Mouse (Mus musculus) liver, adult 2 months (tissue): Measurements from ENCODE around the gene Setd5. TPM values are rescaled to one million over a fixed set of nuclear protein-coding genes. Genes with fewer than 3 reads are reported as not detected.

Source experiments
- DNase-seq: peaks from one replicate; pipeline ENCODE4 v3.0.0-alpha.2; 2011; ENCODE audit warnings: low read depth, low spot score; ENCODE audit errors: extremely low read depth
- H3K27ac ChIP-seq: fragments of 200-500 bp; replicated peaks from 2 replicates; pipeline ENCODE4 v1.5.1; 2012; ENCODE audit warnings: low read depth, mild to moderate bottlenecking, control low read depth, inconsistent platforms, low read length; ENCODE audit not compliant: insufficient read depth
- H3K27me3 ChIP-seq: fragments of 200-500 bp; 2 replicates; pipeline ENCODE4 v1.6.1; 2012; ENCODE audit warnings: mild to moderate bottlenecking, moderate library complexity, low read length, inconsistent platforms; ENCODE audit not compliant: control insufficient read depth, insufficient read depth
- H3K36me3 ChIP-seq: fragments of 200-500 bp; 2 replicates; pipeline ENCODE4 v1.6.1; 2012; ENCODE audit warnings: low read length, inconsistent platforms; ENCODE audit not compliant: control insufficient read depth, insufficient read depth
- H3K4me1 ChIP-seq: fragments of 200-500 bp; 2 replicates; pipeline ENCODE4 v1.6.1; 2011; ENCODE audit warnings: low read length; ENCODE audit not compliant: control insufficient read depth, insufficient read depth
- H3K4me3 ChIP-seq: fragments of 200-500 bp; 2 replicates; pipeline ENCODE4 v1.5.1; 2011; ENCODE audit warnings: low read depth, mild to moderate bottlenecking, control low read depth, low read length, moderate library complexity; ENCODE audit not compliant: insufficient read depth
- H3K79me2 ChIP-seq: fragments of 200-500 bp; 2 replicates; pipeline ENCODE4 v1.6.1; 2012; ENCODE audit warnings: inconsistent platforms, mild to moderate bottlenecking, low read length, moderate library complexity; ENCODE audit not compliant: control insufficient read depth, insufficient read depth
- H3K9ac ChIP-seq: fragments of 200-500 bp; 2 replicates; pipeline ENCODE4 v1.6.1; 2012; ENCODE audit warnings: low read depth, mild to moderate bottlenecking, control low read depth, inconsistent platforms, low read length
- CTCF ChIP-seq: fragments of 200-500 bp; IDR thresholded peaks from 2 replicates; pipeline ENCODE4 v1.5.1; 2011; ENCODE audit warnings: low read depth, low read length, control low read depth
- POLR2A ChIP-seq: fragments of 200-500 bp; IDR thresholded peaks from 2 replicates; pipeline ENCODE4 v1.6.1; 2011; ENCODE audit warnings: low read length, control low read depth; ENCODE audit not compliant: insufficient read depth; ENCODE audit errors: extremely low read depth
- WGBS: fragments of 180-500 bp; shearing (Covaris S2); methylation state at CpG from one replicate; pipeline ENCODE4 v1.1.7; 2018; 5-methylcytosine and 5-hydroxymethylcytosine counted together
- polyA plus RNA-seq: library from polyadenylated mRNA; depleted of rRNA; stranded (reverse); fragments of >200 nt; gene quantifications from 2 replicates; pipeline ENCODE4 v1.2.3, GENCODE M21; 2012
- total RNA-seq: library from RNA; depleted of rRNA; stranded (reverse); fragments of >200 nt; gene quantifications from 2 replicates; pipeline ENCODE4 v1.2.3, GENCODE M21; 2014

Setd5 gene
- total and polyA plus RNA-seq, 2 experiments: 11.8 to 28.1 TPM

DNA sequence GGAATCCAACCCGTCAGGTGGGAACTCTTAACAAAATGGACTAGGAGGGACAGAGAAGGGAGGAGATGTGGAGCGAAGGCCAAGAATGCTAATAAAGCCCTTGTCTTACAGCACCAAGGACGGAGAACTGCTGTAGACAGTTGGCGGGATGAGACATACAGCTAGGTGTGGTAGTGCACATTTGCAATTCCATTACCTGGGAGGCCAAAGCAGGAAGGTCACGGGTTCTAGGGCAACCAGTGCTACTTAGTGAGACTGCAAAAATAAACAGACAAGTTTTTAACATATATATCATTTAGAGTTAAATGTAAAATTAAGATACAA, 38.5 kb upstream of the Setd5 start:
- peak overlapping the region; percentile 65 for H3K27ac ChIP-seq

DNA sequence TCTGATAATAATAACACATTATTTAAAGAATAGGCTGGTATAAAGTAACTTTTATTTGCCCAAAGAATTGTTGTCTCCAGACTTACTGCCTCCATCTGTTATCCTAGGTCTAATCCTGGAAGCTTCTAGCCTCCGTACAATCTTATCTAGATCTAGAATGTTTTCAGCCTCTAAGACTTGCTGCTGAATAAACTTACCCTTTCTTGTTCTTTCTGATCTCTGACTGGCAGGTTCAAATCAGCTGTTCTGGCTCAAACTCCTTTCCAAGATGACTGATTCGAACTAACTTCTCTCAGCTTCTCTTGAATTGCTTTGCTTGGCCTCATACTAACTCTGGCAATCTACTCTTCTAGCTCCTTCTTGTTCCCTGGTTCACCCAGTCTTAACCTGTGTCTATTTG, 36.8 kb upstream of the Setd5 start:
- DNase-seq: no peak
- no peaks in the 10 kb centered on the region for H3K27me3 ChIP-seq
- no peaks in the 10 kb centered on the region for H3K36me3 ChIP-seq
- no peaks in the 10 kb centered on the region for H3K79me2 ChIP-seq
- H3K4me1 ChIP-seq: peaks cover 5% of the 10 kb centered on the region
- no peak overlapping the region for H3K27ac ChIP-seq
- no peak for TF ChIP-seq POLR2A
- TF ChIP-seq CTCF: no peak
- WGBS: 96% methylated on average over 2 of the region's 2 CpGs
- no peak overlapping the region for H3K4me3 ChIP-seq
- no peak overlapping the region for H3K9ac ChIP-seq

More for the DNA sequence above, 38.5 kb upstream of the Setd5 start:
- no peaks in the 10 kb centered on the region for H3K36me3 ChIP-seq
- 35% methylated on average over 5 of the region's 5 CpGs for WGBS
- H3K9ac ChIP-seq: peak overlapping the region; percentile 20; the same call in 1 of the 2 replicates
- peaks cover 5% of the 10 kb centered on the region for H3K4me1 ChIP-seq
- DNase-seq: no peak
- no peaks in the 10 kb centered on the region for H3K79me2 ChIP-seq
- no peak for TF ChIP-seq CTCF
- no peak for TF ChIP-seq POLR2A
- peak overlapping the region; percentile 11; the same call in 1 of the 2 replicates for H3K4me3 ChIP-seq
- H3K27me3 ChIP-seq: no peaks in the 10 kb centered on the region

DNA sequence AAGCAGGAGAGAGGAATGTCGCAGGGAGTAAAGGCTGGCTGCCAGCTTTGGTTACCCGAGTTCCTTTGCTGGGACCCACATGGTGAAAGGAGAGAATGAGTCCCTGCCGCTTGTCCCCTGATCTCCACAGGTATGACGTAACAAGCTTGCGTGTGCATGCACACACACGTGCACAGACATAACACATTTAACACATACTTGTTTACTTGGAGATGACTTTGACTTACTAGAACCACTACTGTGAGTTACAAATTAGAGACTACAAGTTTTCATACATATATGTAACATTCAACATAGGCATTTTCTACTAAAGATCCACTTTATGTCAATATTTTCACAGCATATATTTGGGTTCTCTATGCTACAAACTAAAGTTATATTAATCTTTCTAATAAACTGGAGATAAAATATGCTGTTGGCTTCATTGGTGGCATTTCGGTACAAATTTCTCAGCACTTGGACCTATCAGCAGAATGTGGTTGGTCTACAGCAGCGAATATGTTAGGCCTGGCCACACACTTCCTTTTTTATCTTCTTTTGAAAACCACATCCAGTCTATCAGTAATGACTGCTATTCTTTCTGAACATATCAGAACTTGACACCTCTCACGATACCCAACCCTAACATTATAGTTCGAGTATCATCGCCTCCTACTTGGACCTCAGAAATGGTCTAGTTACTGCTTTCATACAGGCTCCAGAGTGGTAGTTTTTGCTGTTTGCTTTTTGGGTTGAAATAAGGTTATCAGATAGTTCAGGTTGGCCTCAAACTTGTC, 35.8 kb upstream of the Setd5 start:
- Histone ChIP-seq H3K4me1 (peaks cover 5% of the 10 kb centered on the region), H3K79me2 (no peaks in the 10 kb centered on the region), H3K36me3 (no peaks in the 10 kb centered on the region), H3K27ac (no peak overlapping the region), H3K27me3 (no peaks in the 10 kb centered on the region), H3K9ac (no peak overlapping the region), H3K4me3 (no peak overlapping the region)
- DNase-seq: no peak
- TF ChIP-seq POLR2A (no peak), CTCF (no peak)
- WGBS: 84% methylated on average over 11 of the region's 11 CpGs

DNA sequence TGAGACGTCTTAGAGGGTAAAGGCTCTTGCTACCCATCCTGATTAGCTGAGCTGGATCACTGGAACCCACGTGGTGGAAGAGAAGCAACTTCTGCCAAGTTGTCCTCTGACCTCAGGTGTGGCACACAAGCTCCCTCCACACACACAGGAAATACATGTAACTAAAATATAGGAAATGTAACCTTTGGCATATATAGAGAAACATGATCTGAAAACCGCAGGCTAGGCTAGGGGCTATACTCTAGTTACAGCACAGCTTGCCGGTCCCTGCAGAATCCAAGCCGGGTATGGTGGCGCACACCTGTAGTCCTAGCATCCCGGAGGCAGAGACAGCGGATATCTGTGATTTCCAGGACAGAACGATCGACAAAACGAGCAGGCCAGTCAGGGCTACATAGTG, 31.6 kb upstream of the Setd5 start:
- WGBS: 0% methylated on average over 11 of the region's 11 CpGs
- peak overlapping the region; percentile 57 for H3K4me3 ChIP-seq
- H3K9ac ChIP-seq: peak overlapping the region; percentile 70
- H3K27me3 ChIP-seq: no peaks in the 10 kb centered on the region
- peak overlapping the region; percentile 89 for H3K27ac ChIP-seq
- DNase-seq: peak; percentile 67
- peaks cover 6% of the 10 kb centered on the region for H3K36me3 ChIP-seq
- H3K79me2 ChIP-seq: no peaks in the 10 kb centered on the region; the same call in 1 of the 2 replicates
- TF ChIP-seq POLR2A (no peak), CTCF (no peak)
- H3K4me1 ChIP-seq: peaks cover 6% of the 10 kb centered on the region

DNA sequence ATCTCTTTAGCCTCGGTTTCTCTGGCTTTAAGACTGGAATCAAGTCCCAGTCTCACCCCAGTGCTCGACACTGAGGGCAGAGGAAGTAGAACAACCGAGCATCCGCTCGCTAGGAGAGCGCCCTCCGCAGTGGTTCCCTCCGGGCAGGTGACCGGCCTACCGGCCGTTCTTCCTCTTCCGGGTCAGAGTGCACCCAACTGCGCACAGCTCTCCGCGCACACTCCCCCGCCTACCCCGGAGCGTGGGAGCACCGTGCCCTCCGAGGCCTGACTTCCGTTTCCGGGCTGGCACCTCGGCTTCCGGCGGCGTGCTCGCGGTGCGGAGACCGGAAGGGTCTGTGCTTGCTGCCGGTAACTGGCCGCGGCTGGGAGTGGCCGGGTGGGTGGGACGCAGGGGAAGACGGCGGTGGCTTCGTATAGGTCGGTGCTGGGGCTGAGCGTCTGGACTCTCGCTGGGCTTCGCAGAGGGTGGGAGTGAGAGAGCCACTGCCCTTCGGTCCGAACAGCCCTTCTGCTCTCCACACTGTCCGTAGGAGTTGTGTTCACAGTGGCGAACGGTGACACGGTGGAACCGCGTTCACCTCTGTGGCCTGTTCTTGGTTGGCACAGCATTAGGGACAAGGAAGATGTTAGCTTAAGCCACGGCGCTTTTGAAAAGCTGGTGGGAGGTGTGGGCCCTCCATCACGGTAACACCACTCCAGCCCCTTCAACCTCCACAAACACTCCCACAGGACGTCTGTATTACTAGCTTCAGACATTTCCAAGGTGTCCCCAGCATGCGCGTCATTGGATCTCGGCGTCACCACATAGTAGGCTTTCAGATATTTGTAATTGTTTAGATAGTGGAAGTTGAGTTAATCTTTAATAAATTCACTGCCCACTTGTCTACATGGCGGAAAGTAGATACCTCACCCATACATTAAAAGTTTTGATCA, 30.9 kb upstream of the Setd5 start, which contains the start of gene Thumpd3:
TSS of gene Thumpd3 (plus strand) at position 185 of the 935 bp plus-strand sequence.
- no peaks in the 10 kb centered on the region; the same call in 1 of the 2 replicates for H3K79me2 ChIP-seq
- peaks cover 10% of the 10 kb centered on the region for H3K36me3 ChIP-seq
- H3K4me1 ChIP-seq: peaks cover 6% of the 10 kb centered on the region
- peak within 1 kb of the TSS; percentile 89 for H3K27ac ChIP-seq
- DNase-seq: peak; percentile 88
- WGBS: 1% methylated on average over 59 of the region's 59 CpGs
- TF ChIP-seq CTCF (no peak), POLR2A (0 out of 2 replicates have a peak, but pooled peaks have one; percentile 53)
- H3K9ac ChIP-seq: peak within 1 kb of the TSS; percentile 70
- peak within 1 kb of the TSS; percentile 77 for H3K4me3 ChIP-seq
- H3K27me3 ChIP-seq: no peaks in the 10 kb centered on the region
